Mouse (Mus musculus) thymus, postnatal 0 days (tissue): Measurements from ENCODE around the gene Tdrkh. TPM values are rescaled to one million over a fixed set of nuclear protein-coding genes. Genes with fewer than 3 reads are reported as not detected.

ENCODE experiments used
- DNase-seq: peaks from one replicate; pipeline ENCODE4 v3.0.0-alpha.2; 2015; ENCODE audit warnings: low spot score
- polyA plus RNA-seq: library from polyadenylated mRNA; unstranded; fragments of >200 nt; fragmentation: Nextera tagmentation; extraction: Ambion mirVana; gene quantifications from 2 replicates; pipeline ENCODE4 v1.2.1, GENCODE M21; 2015

Tdrkh gene
- polyA plus RNA-seq = 34.3 and 39.1 TPM in 2 replicates

- DNase-seq = peak; percentile 98
These were observed at the start of gene Tdrkh for GRCm38 (mm10) chr3:94413031-94413679. Tdrkh (plus strand) TSS chr3:94413273.

GRCm38 (mm10) chr3:94363291-94364153, 49.6 kb upstream of the Tdrkh start:
- peak; percentile 14 for DNase-seq

GRCm38 (mm10) chr3:94364154-94364526, 48.9 kb upstream of the Tdrkh start:
- no peak for DNase-seq

GRCm38 (mm10) chr3:94366761-94367160, 46.3 kb upstream of the Tdrkh start:
- DNase-seq = peak; percentile 87

GRCm38 (mm10) chr3:94367511-94367910, 45.6 kb upstream of the Tdrkh start:
- DNase-seq = no peak

GRCm38 (mm10) chr3:94368631-94369030, 44.4 kb upstream of the Tdrkh start:
- no peak for DNase-seq

- DNase-seq = no peak
These were observed 43.4 kb upstream of the Tdrkh start for GRCm38 (mm10) chr3:94369709-94370108.

GRCm38 (mm10) chr3:94371637-94372036, 41.4 kb upstream of the Tdrkh start:
- DNase-seq = no peak

GRCm38 (mm10) chr3:94372038-94372437, 41.0 kb upstream of the Tdrkh start:
- DNase-seq = no peak

- no peak for DNase-seq
These were observed 40.4 kb upstream of the Tdrkh start, which contains the start of gene Rorc for GRCm38 (mm10) chr3:94372641-94373040. Rorc (plus strand) TSS chr3:94372794.

- DNase-seq = peak; percentile 38
These were observed 40.0 kb upstream of the Tdrkh start for GRCm38 (mm10) chr3:94373090-94373489.

GRCm38 (mm10) chr3:94373597-94374011, 39.5 kb upstream of the Tdrkh start:
- peak; percentile 31 for DNase-seq

GRCm38 (mm10) chr3:94374636-94375035, 38.4 kb upstream of the Tdrkh start:
- no peak for DNase-seq

GRCm38 (mm10) chr3:94375146-94375545, 37.9 kb upstream of the Tdrkh start:
- no peak for DNase-seq

- peak; percentile 74 for DNase-seq
These were observed 37.2 kb upstream of the Tdrkh start for GRCm38 (mm10) chr3:94375861-94376260.

GRCm38 (mm10) chr3:94377028-94377923, 35.8 kb upstream of the Tdrkh start:
- peak; percentile 97 for DNase-seq

GRCm38 (mm10) chr3:94379831-94380510, 33.1 kb upstream of the Tdrkh start:
- peak; percentile 16 for DNase-seq

- peak; percentile 77 for DNase-seq
These were observed 30.8 kb upstream of the Tdrkh start for GRCm38 (mm10) chr3:94382308-94382707.

GRCm38 (mm10) chr3:94383476-94383875, 29.6 kb upstream of the Tdrkh start:
- DNase-seq = no peak

GRCm38 (mm10) chr3:94386671-94387070, 26.4 kb upstream of the Tdrkh start:
- DNase-seq = peak; percentile 90

GRCm38 (mm10) chr3:94387391-94387790, 25.7 kb upstream of the Tdrkh start:
- no peak for DNase-seq
